ENCODE assay signal across 9 mouse cellular contexts in genomic region chr14:93888346-93888745, GRCm38 (mm10). TPM values are rescaled to one million over a fixed set of nuclear protein-coding genes. Genes with fewer than 3 reads are reported as not detected.
DNase-seq lines count a peak whose midpoint lies in the region.
"Had no signal": no experiment of that assay in that cellular context is flagged by ENCODE, and none has a peak within 500 bp of the region (broad histone marks: within the 10 kb centered on the region; RNA-seq: fewer than 3 reads in every experiment).

No protein-coding gene starts in this region.

- H3K4me3 ChIP-seq in midbrain, embryonic 10.5 days: peak overlapping the region; percentile 61

- H3K27me3 ChIP-seq in midbrain, embryonic 10.5 days (ENCODE audit: low read depth, poor library complexity, severe bottlenecking): peaks cover 15% of the 10 kb centered on the region; the same call in 1 of the 2 replicates

- no peaks in the 10 kb centered on the region for H3K9me3 ChIP-seq in midbrain, embryonic 10.5 days (replicated peaks)

- 85% methylated on average over 5 of the region's 5 CpGs for WGBS in midbrain, embryonic 10.5 days

- no peaks in the 10 kb centered on the region for H3K36me3 ChIP-seq in midbrain, embryonic 10.5 days

- DNase-seq in cerebellum, adult 9-10 months: peak; percentile 49
- DNase-seq in cerebellum, postnatal 4 days (ENCODE audit: low spot score in 2 of 2): no peak
- DNase-seq in right cerebral cortex, postnatal 25 days: peak; percentile 23
- DNase-seq in right cerebral cortex, postnatal 36 days (ENCODE audit: low spot score in 2 of 2): no peak
- no peak for DNase-seq in midbrain, embryonic 10.5 days (ENCODE audit: low spot score)
- no peak for DNase-seq in gastrocnemius, adult 8-10 months (ENCODE audit: low spot score in 2 of 2)
- DNase-seq in T-cell, adult 2 months (ENCODE audit: low spot score): no peak
- no peak for DNase-seq in adrenal gland, adult 2 months
- DNase-seq: gastrocnemius, postnatal 10 days had no signal

- H3K27ac ChIP-seq in midbrain, embryonic 10.5 days (replicated peaks): no peak overlapping the region

- H3K4me1 ChIP-seq in midbrain, embryonic 10.5 days: peaks cover 23% of the 10 kb centered on the region

RNA-seq across cellular contexts. Expression of gene Pcdh9, which starts 2.1 kb away (rescaled TPM):
- polyA plus RNA-seq in midbrain, embryonic 10.5 days (2016; fragmentation: Nextera tagmentation; extraction: Ambion mirVana): 24.1 and 41.4 TPM in 2 replicates
- total RNA-seq in gastrocnemius, adult 8-10 months (2022): under 1 TPM; 0.17 to 0.48 (median 0.39) TPM
- 1 to 10 TPM; 1.8 to 2.1 TPM for total RNA-seq in adrenal gland, adult 2 months (2021)
- polyA plus RNA-seq in adrenal gland, adult 2 months (2012; rRNA removed): 0.29 and 0.55 TPM in 2 replicates

Comparison
In these comparisons a context has a peak if more than half of its experiments do, and no peak if none do; other contexts are left out.
1. DNase-seq: peak in cerebellum, adult 9-10 months (single experiment) and right cerebral cortex, postnatal 25 days (single experiment); none in cerebellum, postnatal 4 days (0 of 2), right cerebral cortex, postnatal 36 days (0 of 2), midbrain, embryonic 10.5 days (single experiment), gastrocnemius, adult 8-10 months (0 of 2), T-cell, adult 2 months (single experiment) and adrenal gland, adult 2 months (single experiment).